Mouse (Mus musculus) activated CD4-positive, CD25-positive, alpha-beta regulatory T cell, adult 4 months (primary cell): ENCODE data around the gene Stk25. TPM values are rescaled to one million over a fixed set of nuclear protein-coding genes. Genes with fewer than 3 reads are reported as not detected.

ENCODE experiments used
- ATAC-seq: one replicate; pipeline ENCODE4 v1.8.0; 2017
- polyA plus RNA-seq, 2 experiments: library from polyadenylated mRNA; unstranded; fragments of 100-300 nt; shearing (Covaris generic); gene quantifications; one replicate each; pipeline ENCODE4 v1.2.1; 2017

Stk25 gene
- polyA plus RNA-seq, 2 experiments from 2014 or later = 28.6 to 32.3 TPM

- peak; percentile 78 for ATAC-seq
Measured at GRCm38 (mm10) chr1:93668791-93669548, 10.5 kb upstream of the Stk25 start.

GRCm38 (mm10) chr1:93667760-93668400 lies 9.4 kb upstream of the Stk25 start:
- no peak for ATAC-seq

- no peak for ATAC-seq
Measured at GRCm38 (mm10) chr1:93657025-93657360, 1.5 kb downstream of the Stk25 start.

- ATAC-seq = no peak
Measured at GRCm38 (mm10) chr1:93656325-93657024, 2.0 kb downstream of the Stk25 start.

- ATAC-seq = no peak
Measured at GRCm38 (mm10) chr1:93654798-93655197, 3.7 kb downstream of the Stk25 start.

- no peak for ATAC-seq
Measured at GRCm38 (mm10) chr1:93654275-93654674, 4.2 kb downstream of the Stk25 start.

GRCm38 (mm10) chr1:93649604-93650172 lies 8.8 kb downstream of the Stk25 start:
- ATAC-seq = no peak

GRCm38 (mm10) chr1:93642692-93643091 lies 15.8 kb downstream of the Stk25 start:
- ATAC-seq = no peak

GRCm38 (mm10) chr1:93641978-93642377 lies 16.5 kb downstream of the Stk25 start:
- ATAC-seq = no peak

GRCm38 (mm10) chr1:93636211-93636897 lies 22.1 kb downstream of the Stk25 start:
- no peak for ATAC-seq

GRCm38 (mm10) chr1:93635580-93636192 lies 22.8 kb downstream of the Stk25 start:
- peak; percentile 99 for ATAC-seq

- ATAC-seq = no peak
Measured at GRCm38 (mm10) chr1:93635091-93635579, 23.3 kb downstream of the Stk25 start.

- ATAC-seq = no peak
Measured at GRCm38 (mm10) chr1:93634481-93634891, 24.0 kb downstream of the Stk25 start.

GRCm38 (mm10) chr1:93632723-93633122 lies 25.7 kb downstream of the Stk25 start:
- no peak for ATAC-seq

GRCm38 (mm10) chr1:93630796-93631195 lies 27.7 kb downstream of the Stk25 start:
- ATAC-seq = no peak

GRCm38 (mm10) chr1:93624502-93624901 lies 34.0 kb downstream of the Stk25 start:
- ATAC-seq = no peak

GRCm38 (mm10) chr1:93618948-93619347 lies 39.5 kb downstream of the Stk25 start:
- ATAC-seq = no peak

- no peak for ATAC-seq
Measured at GRCm38 (mm10) chr1:93618059-93618748, 40.3 kb downstream of the Stk25 start.

GRCm38 (mm10) chr1:93609762-93610161 lies 48.7 kb downstream of the Stk25 start:
- ATAC-seq = no peak

- no peak for ATAC-seq
Measured at GRCm38 (mm10) chr1:93608696-93609245, 49.7 kb downstream of the Stk25 start.
